Mouse (Mus musculus) G1E-ER4 (cell line): ENCODE data around the gene Ivd. TPM values are rescaled to one million over a fixed set of nuclear protein-coding genes. Genes with fewer than 3 reads are reported as not detected.

ENCODE experiments used
- GATA1 ChIP-seq: IDR thresholded peaks from one replicate; pipeline ENCODE4 v1.8.0; 2012; ENCODE audit warnings: low read length, inconsistent platforms
- polyA plus RNA-seq: library from polyadenylated mRNA; stranded (reverse); fragments of >175 nt; gene quantifications from 2 replicates; pipeline ENCODE4 v1.2.3, GENCODE M21; 2012

Ivd gene
- polyA plus RNA-seq, 1 experiment, result 4.7 TPM

DNA sequence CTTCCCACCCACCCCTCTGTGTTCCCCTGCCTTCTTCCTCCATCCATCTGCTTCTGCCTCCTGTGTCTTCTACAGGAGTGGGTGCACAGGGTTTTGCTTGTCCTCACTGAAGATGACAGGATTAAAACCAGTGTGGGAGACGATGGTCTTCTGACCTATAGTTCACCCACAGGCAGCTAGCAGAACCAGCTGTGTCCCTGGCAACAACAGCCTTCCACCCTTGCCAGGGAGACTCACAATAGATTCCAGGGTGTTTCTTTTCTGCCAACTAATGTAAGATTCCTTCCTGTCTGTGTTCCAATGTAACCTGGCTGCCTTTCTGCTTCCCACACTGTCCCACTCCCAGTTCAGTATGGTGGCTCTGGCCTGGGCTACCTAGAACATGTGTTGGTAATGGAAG lies 9.3 kb downstream of the Ivd start:
- no peak for TF ChIP-seq GATA1

- no peak for TF ChIP-seq GATA1
Measured at GRCm38 (mm10) chr2:118873018-118873417, 11.3 kb downstream of the Ivd start.

DNA sequence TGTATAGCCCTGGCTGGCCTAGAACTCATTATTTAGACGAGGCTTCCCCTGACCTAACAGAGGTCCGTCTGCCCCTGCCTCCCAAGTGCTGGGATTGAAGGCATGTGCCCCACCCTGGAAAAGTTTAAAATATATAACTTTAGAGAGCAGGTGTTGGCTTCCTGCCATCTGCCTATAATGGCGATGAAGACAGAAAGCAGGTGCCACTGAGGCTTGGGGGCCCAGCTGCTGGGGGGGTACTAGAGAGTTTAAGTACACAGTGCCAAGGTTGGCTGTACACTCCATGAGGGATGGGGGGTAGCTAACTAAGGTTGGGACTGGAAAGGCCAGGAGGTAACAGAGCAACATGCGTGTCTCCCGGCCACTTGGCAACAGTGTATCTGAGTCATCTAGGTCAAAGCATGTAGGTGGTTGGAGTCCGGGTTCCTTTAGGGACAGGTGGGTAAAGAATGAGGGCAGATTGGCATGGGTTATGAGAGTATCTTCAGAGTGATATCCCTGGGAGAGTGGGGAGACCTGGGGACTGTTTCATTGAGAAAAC lies 12.2 kb downstream of the Ivd start:
- TF ChIP-seq GATA1, result no peak

GRCm38 (mm10) chr2:118875316-118875715 lies 13.6 kb downstream of the Ivd start:
- TF ChIP-seq GATA1, result no peak

DNA sequence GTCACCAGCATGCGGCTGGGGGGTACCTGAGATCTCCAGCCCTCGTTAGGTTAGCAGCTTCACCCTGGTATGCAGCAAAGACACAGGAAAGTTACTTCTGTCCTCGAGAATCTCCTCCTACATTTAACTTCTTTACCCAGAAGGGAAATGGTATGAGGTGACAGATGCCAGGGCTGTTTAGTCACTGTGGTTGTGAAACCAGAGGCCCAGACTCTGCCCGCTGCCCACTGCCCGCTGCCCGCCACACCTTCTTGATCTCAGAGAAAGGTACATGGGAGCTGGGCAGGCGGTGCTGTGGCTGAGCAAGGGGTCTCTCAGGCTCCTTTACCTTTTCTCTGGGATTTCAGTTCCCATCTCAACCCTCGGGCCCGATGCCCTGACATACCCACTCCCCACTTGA lies 14.7 kb downstream of the Ivd start:
- TF ChIP-seq GATA1, result no peak

GRCm38 (mm10) chr2:118881019-118881418 lies 19.3 kb downstream of the Ivd start:
- TF ChIP-seq GATA1, result no peak

DNA sequence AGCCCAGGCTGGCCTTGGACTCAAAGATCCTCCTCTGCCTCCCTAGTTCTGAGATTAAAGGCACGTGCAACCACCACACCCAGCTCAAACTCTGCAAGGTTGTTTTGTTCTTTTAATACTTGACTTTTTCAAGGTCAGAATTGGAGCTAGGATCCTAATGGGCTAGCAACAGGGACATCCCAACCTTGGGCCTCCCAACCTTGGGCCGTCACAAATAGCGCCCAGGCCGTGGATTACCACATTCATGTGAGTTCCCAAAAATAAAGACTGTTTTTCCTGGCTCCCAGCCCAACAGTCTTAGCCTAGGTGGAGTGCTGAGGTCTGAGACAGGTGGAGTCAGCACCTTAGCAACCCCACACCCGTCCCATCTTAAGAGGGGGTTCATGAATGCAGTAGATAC lies 20.2 kb downstream of the Ivd start:
- TF ChIP-seq GATA1, result no peak

DNA sequence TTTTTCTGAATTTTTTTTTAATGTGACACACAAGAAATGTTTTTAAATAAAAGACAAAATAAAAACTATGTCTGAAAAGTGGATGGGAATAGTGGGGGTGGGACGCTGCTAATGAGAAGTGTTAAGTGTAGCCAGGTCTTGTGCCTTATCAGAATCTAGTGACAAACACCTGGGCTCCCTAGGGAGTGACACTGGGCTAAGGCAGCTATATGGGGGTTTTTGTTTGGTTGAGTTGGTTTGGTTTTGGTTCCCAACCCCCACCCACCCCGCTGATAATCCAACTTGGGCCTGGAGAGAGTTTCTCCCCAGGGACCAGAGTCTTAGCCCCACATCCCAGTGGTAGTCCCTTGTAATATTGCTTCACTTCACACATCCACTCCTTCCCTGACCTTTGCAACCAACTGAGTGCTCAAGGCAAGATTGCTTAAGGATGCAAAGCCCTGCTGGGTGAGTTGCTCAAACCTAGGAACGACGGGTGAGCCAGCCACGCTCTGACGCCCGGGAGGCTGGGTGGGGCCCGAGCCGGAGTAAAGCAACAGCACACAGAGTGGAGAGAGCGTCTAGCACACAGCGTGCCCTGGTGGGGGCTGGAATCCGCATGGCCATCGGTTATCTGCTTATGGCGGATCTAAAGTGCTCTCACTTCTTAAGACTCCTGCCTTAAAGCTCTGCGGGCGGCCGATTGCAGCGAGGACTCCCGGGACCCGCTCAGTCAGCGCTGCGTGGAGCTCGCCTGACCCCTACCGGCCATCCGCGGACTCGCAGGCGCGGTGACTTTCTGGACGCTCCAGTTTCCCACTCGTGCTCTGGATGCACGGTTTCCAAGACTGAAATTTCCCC lies 21.3 kb downstream of the Ivd start:
- TF ChIP-seq GATA1, result no peak

GRCm38 (mm10) chr2:118887440-118887839 lies 25.7 kb downstream of the Ivd start:
- no peak for TF ChIP-seq GATA1

DNA sequence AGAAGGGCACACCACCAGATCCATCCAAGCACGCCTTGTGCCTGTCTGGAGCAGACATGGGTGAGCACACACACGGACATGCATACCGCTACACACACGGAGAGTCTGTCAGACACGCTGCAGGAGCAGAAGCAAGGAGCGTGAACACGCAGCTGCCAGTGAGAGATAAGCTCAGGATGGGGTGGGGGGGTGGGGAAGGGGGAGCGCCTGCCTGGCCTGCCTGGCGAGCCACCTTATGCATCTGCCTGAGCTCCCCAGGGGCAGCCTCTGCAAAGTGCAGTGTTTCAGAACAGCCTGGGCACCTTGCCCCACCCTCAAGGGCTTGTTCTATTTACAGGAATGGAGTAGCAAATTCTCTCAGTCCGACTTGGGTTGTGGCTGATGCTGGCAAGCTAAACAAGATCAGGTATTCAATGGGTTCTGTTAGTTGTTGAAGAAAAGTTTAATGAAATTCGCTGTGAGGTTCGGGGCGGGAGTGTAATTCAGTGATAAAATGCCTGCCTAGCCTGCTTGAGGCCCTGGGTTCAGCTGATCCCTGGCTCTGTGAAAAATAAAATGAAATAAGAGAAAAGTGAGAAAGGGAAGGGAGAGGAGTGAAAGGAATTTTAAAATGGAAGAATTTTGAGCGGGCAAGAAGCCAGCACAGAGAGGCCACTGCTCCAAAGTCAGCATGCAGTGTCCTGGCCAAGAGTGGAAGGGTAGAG lies 26.2 kb downstream of the Ivd start:
- no peak for TF ChIP-seq GATA1

DNA sequence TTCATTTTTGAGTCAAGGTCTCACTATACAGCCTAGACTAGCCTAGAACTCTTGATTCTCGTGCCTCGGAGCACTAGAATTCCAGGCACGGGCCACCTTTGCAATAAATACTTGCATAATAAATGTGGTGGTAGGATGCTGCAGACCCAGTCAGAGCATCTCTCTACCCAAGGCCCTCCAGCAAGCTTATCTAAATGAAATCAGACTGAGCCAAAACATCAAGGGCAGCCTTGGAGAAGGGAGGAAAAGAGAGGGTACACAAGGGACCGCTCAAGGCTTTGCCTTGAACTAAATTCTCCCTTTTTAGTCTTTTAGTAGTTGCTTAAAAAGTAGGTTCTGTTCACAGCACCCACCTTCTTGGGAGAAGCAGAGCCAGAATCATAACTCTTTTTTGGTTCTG lies 29.4 kb downstream of the Ivd start:
- no peak for TF ChIP-seq GATA1

DNA sequence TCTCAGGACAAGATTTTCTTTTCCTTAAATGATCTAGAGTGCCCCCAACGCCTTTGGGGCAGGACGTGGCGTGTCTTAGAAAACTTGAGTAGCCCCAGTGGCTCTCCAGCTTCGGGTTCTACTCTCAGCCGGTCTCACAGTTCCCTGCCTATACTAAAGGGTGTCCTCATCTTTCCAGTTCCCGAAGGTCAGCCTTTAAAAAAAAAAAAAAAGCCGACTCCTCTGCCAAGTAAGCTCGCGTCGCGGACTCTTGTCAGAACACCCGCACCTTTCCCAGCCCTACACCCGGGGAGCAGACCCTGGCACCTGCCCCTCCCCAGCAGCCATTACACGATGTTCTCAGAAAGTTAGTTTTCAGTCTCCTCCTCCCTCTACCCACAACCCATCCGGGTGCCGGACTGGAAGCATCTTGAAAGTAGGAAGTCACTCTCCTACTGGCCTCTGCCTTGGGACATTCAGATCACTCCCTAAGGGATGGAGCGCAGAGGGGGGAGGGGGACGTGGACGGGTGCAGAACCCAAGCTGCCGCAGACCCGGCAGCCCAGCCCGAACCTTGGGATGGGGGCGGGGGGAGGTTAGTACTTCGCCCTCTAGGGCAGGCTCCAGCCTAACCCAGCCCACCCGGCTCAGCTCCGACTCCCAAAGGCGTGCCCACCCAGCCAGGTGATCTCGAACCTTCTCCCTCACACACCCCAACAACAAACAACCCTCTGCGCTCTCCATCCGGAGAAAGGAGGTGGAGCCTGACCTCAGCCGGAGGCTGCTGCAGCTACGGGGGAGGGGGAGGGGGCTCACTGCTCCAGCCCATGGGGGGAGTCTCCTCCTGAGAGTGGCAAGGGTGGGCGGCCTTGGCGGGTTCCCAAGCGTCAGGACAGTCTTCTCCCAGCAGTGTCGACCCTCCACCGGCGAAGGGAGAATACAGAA lies 34.5 kb downstream of the Ivd start:
- no peak for TF ChIP-seq GATA1

GRCm38 (mm10) chr2:118896914-118897291 lies 35.1 kb downstream of the Ivd start:
- TF ChIP-seq GATA1, result no peak

GRCm38 (mm10) chr2:118897392-118897791 lies 35.6 kb downstream of the Ivd start:
- no peak for TF ChIP-seq GATA1

- TF ChIP-seq GATA1, result no peak
Measured at GRCm38 (mm10) chr2:118897808-118898207, 36.1 kb downstream of the Ivd start.

GRCm38 (mm10) chr2:118898771-118899170 lies 37.0 kb downstream of the Ivd start:
- no peak for TF ChIP-seq GATA1

GRCm38 (mm10) chr2:118899306-118899705 lies 37.6 kb downstream of the Ivd start:
- no peak for TF ChIP-seq GATA1
